Mouse (Mus musculus) olfactory bulb, adult 2 months (tissue): ENCODE data around the gene Unc13b.

ENCODE experiments used
- CTCF ChIP-seq: fragments of 200-500 bp; IDR thresholded peaks from 2 replicates; pipeline ENCODE4 v1.5.1; 2012; ENCODE audit warnings: low read depth, mild to moderate bottlenecking, low read length, moderate library complexity; ENCODE audit not compliant: insufficient read depth
- POLR2A ChIP-seq: fragments of 200-500 bp; IDR thresholded peaks from 2 replicates; pipeline ENCODE4 v1.6.1; 2012; ENCODE audit warnings: mild to moderate bottlenecking, low read depth, low read length, moderate library complexity; ENCODE audit not compliant: insufficient read depth

DNA sequence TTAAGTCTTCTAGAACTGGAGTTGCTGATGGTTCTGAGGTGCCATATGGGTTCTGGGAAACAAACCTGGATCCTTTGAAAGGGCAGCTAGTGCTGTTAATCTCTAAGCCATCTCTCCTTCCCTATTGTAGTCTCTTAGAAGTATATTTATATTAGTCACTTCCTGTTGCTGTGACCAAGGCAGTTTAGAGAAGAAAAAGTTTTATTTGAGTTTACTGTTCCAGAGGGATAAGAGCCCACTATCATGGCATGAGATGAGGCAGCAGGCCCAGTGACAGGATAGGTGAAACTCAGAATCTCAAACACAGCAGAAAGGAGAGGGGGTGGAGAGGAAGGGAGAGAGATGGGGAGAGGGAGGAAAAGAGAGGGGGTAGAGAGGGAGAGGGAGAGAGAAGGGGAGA is 54.7 kb downstream of the Unc13b start:
- TF ChIP-seq CTCF (no peak), POLR2A (no peak)
